Mouse (Mus musculus): ENCODE data around the gene Gnb1. TPM values are rescaled to one million over a fixed set of nuclear protein-coding genes. Genes with fewer than 3 reads are reported as not detected.

Gnb1 gene
- total and polyA plus RNA-seq, 2 experiments from 2014 or later = 405 to 1,405 TPM

DNA sequence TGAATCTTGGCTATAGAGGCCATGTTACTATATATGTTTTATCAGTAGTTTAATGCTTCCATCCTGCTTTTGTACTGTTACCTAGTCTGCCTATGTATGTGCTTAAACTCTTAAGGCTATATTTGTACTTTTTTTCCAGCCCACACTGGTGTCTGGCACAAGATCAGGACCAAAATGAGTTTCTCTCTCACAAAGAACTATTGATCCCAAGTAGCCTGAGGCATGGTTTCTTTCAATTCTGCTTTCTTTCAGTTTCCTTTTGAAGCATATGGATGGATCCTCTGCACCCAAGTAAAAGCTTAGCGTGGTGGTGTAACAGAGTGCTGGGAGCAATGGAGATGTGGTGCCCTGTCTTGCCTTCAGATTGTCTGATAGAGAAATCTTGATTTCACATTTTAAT lies 19.8 kb downstream of the Gnb1 start:
- no peak overlapping the region for H3K27ac ChIP-seq (ENCODE audit: low read depth, low read length)
- no peaks in the 10 kb centered on the region for H3K9me3 ChIP-seq (ENCODE audit: low read length)
- ATAC-seq (ENCODE audit: low FRiP score) (no peak), DNase-seq (ENCODE audit: low spot score) (no peak)
- 0 out of 2 replicates have a peak, but pooled peaks cover 4% of the 10 kb centered on the region for H3K4me1 ChIP-seq (ENCODE audit: insufficient read depth, low read length)
- H3K36me3 ChIP-seq (ENCODE audit: insufficient read depth, low read length) = no peaks in the 10 kb centered on the region
- H3K9ac ChIP-seq (replicated peaks; ENCODE audit: low read length, poor library complexity, severe bottlenecking) = no peak overlapping the region
- TF ChIP-seq CTCF (IDR thresholded peaks at IDR 0.05) = no peak
- no peak overlapping the region for H3K4me2 ChIP-seq (ENCODE audit: low read depth, low read length, poor library complexity, severe bottlenecking)
- WGBS = 30% methylated on average over 1 of the region's 1 CpGs
- no peak overlapping the region for H3K4me3 ChIP-seq (ENCODE audit: low read depth, low read length)
- no peaks in the 10 kb centered on the region for H3K27me3 ChIP-seq (ENCODE audit: insufficient read depth, low read length)

DNA sequence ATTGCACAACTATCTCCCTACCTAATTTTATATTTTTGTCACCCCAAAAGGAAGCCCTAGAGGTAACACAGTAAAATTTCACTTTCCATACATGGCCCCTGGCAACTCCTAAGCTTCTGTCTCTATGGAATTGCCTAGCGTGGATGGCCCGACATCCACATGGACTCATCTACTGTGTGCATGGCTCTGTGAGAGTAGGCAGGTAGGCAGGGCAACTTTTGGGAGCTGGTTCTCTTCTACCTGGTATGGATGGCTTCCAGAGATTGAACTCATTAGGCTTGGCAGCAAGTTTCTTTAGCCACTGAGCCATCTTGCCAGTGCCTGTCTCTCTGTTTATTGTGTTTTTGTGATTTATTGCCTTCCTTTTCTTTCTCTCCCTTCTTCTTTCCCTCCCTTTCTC lies 23.6 kb downstream of the Gnb1 start:
- 0 out of 2 replicates have a peak, but pooled peaks cover 4% of the 10 kb centered on the region for H3K4me1 ChIP-seq (ENCODE audit: insufficient read depth, low read length)
- H3K36me3 ChIP-seq (ENCODE audit: insufficient read depth, low read length) = no peaks in the 10 kb centered on the region
- DNase-seq (ENCODE audit: low spot score) (no peak), ATAC-seq (ENCODE audit: low FRiP score) (no peak)
- TF ChIP-seq CTCF (IDR thresholded peaks at IDR 0.05) = no peak
- no peak overlapping the region for H3K4me3 ChIP-seq (ENCODE audit: low read depth, low read length)
- H3K4me2 ChIP-seq (ENCODE audit: low read depth, low read length, poor library complexity, severe bottlenecking) = no peak overlapping the region
- no peaks in the 10 kb centered on the region for H3K9me3 ChIP-seq (ENCODE audit: low read length)
- 62% methylated on average over 2 of the region's 2 CpGs for WGBS
- H3K27ac ChIP-seq (ENCODE audit: low read depth, low read length) = no peak overlapping the region
- H3K27me3 ChIP-seq (ENCODE audit: insufficient read depth, low read length) = no peaks in the 10 kb centered on the region
- no peak overlapping the region for H3K9ac ChIP-seq (replicated peaks; ENCODE audit: low read length, poor library complexity, severe bottlenecking)

DNA sequence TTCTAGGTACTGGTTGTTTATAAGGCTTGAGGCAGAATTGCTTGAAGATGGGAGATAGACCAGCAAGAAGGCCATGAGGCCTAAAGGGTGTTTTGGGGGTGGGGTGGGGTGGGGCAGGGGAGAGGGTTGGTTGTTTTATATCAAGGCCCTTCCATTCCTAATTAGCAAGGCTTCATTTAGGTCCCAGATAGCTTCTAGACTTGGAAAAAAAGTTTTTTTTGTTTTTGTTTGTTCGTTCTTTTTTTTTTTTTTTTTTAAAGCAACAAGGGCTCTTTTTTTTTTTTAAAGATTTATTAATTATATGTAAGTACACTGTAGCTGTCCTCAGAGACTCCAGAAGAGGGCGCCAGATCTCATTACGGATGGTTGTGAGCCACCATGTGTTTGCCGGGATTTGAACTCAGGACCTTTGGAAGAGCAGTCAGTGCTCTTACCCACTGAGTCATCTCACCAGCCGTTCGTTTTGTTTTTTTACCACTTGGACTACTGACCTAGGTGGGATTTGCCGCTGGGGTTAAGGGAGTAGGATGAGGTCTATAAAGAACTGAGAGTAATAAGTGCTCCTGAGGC lies 26.9 kb downstream of the Gnb1 start:
- H3K36me3 ChIP-seq (ENCODE audit: insufficient read depth, low read length) = 0 out of 2 replicates have a peak, but pooled peaks cover 3% of the 10 kb centered on the region
- H3K27me3 ChIP-seq (ENCODE audit: insufficient read depth, low read length) = no peaks in the 10 kb centered on the region
- H3K27ac ChIP-seq (ENCODE audit: low read depth, low read length) = no peak overlapping the region
- WGBS = 87% methylated on average over 7 of the region's 7 CpGs
- no peaks in the 10 kb centered on the region for H3K9me3 ChIP-seq (ENCODE audit: low read length)
- no peak for ATAC-seq (ENCODE audit: low FRiP score)
- H3K9ac ChIP-seq (replicated peaks; ENCODE audit: low read length, poor library complexity, severe bottlenecking) = no peak overlapping the region
- TF ChIP-seq CTCF (IDR thresholded peaks at IDR 0.05) = peak; percentile 24; the same call in 1 of the 2 replicates
- no peaks in the 10 kb centered on the region for H3K4me1 ChIP-seq (ENCODE audit: insufficient read depth, low read length)
- DNase-seq (ENCODE audit: low spot score) = no peak
- H3K4me3 ChIP-seq (ENCODE audit: low read depth, low read length) = no peak overlapping the region
- no peak overlapping the region for H3K4me2 ChIP-seq (ENCODE audit: low read depth, low read length, poor library complexity, severe bottlenecking)

DNA sequence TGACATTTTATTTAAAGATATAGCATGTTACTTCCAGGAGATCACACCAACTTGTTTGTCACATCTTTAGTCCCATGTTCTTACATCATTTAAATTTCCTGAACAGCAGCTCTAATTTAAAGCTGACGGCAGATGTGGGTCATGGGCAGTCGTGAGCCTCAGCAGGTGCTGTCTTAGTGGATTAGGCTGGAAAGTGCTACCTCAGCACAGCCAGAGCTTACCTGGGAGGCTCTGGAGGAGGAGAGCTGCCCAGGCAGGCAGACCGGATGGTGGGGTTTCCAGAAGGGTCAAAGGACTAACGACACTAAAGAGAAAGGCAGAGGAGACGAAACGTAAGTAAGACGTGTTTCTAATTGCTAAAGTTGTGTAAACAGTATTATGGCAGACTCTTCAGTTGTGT lies 31.2 kb downstream of the Gnb1 start:
- Histone ChIP-seq H3K9ac (replicated peaks; ENCODE audit: low read length, poor library complexity, severe bottlenecking) (no peak overlapping the region), H3K4me2 (ENCODE audit: low read depth, low read length, poor library complexity, severe bottlenecking) (no peak overlapping the region), H3K27me3 (ENCODE audit: insufficient read depth, low read length) (no peaks in the 10 kb centered on the region), H3K4me1 (ENCODE audit: insufficient read depth, low read length) (no peaks in the 10 kb centered on the region), H3K4me3 (ENCODE audit: low read depth, low read length) (no peak overlapping the region), H3K36me3 (ENCODE audit: insufficient read depth, low read length) (0 out of 2 replicates have a peak, but pooled peaks cover 3% of the 10 kb centered on the region), H3K27ac (ENCODE audit: low read depth, low read length) (no peak overlapping the region), H3K9me3 (ENCODE audit: low read length) (no peaks in the 10 kb centered on the region)
- TF ChIP-seq CTCF (IDR thresholded peaks at IDR 0.05) = no peak
- 75% methylated on average over 7 of the region's 7 CpGs for WGBS
- no peak for DNase-seq (ENCODE audit: low spot score)
- ATAC-seq (ENCODE audit: low FRiP score) = no peak

DNA sequence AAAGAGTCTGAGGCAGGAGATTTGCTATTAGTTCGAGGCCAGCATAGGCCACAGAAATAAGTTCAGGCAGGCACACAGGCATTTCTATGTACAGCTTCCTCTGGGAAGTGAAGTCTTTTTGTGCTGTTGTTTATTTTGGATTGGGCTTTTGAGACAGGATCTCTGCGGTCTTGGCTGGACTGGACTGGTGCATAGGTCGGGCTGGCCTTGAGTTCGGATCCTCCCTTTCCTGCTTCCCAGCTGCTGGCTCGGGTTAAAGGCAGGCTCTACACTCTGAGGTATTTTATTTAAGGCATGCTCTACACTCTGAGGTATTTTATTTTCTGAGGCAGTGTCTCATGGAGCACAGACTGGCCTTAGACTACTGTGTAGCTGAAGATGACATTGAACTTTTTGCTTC lies 34.6 kb downstream of the Gnb1 start:
- TF ChIP-seq CTCF (IDR thresholded peaks at IDR 0.05) = no peak
- DNase-seq (ENCODE audit: low spot score) (no peak), ATAC-seq (ENCODE audit: low FRiP score) (no peak)
- Histone ChIP-seq H3K4me1 (ENCODE audit: insufficient read depth, low read length) (no peaks in the 10 kb centered on the region), H3K27ac (ENCODE audit: low read depth, low read length) (no peak overlapping the region), H3K27me3 (ENCODE audit: insufficient read depth, low read length) (no peaks in the 10 kb centered on the region), H3K9me3 (ENCODE audit: low read length) (no peaks in the 10 kb centered on the region), H3K4me2 (ENCODE audit: low read depth, low read length, poor library complexity, severe bottlenecking) (no peak overlapping the region), H3K4me3 (ENCODE audit: low read depth, low read length) (no peak overlapping the region), H3K36me3 (ENCODE audit: insufficient read depth, low read length) (peaks cover 15% of the 10 kb centered on the region; the same call in 1 of the 2 replicates), H3K9ac (replicated peaks; ENCODE audit: low read length, poor library complexity, severe bottlenecking) (no peak overlapping the region)
- WGBS = 85% methylated on average over 5 of the region's 5 CpGs

DNA sequence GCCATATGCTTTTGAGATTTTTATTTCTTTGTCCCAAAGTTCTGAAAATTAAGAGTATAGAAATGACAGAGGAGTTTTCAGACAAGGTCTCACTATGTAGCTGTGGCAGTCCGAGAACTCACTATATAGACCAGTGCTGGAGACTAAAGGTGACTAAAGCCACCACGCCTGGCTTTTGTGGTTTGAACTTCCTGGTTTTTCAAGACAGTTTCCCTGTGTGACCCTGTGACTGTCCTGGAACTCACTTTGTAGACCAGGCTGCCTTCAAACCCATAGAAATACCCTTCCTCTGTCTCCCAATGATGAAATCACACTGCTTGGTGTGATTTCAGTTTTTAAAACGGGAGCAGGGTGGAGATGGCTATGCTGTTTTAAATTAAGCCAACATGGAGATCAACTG lies 38.1 kb downstream of the Gnb1 start:
- ATAC-seq (ENCODE audit: low FRiP score) (no peak), DNase-seq (ENCODE audit: low spot score) (no peak)
- no peak overlapping the region for H3K4me2 ChIP-seq (ENCODE audit: low read depth, low read length, poor library complexity, severe bottlenecking)
- no peaks in the 10 kb centered on the region for H3K4me1 ChIP-seq (ENCODE audit: insufficient read depth, low read length)
- H3K27me3 ChIP-seq (ENCODE audit: insufficient read depth, low read length) = no peaks in the 10 kb centered on the region
- peaks cover 24% of the 10 kb centered on the region for H3K36me3 ChIP-seq (ENCODE audit: insufficient read depth, low read length)
- no peak overlapping the region for H3K4me3 ChIP-seq (ENCODE audit: low read depth, low read length)
- no peak for TF ChIP-seq CTCF (IDR thresholded peaks at IDR 0.05)
- H3K9me3 ChIP-seq (ENCODE audit: low read length) = no peaks in the 10 kb centered on the region
- H3K9ac ChIP-seq (replicated peaks; ENCODE audit: low read length, poor library complexity, severe bottlenecking) = no peak overlapping the region
- 80% methylated on average over 3 of the region's 3 CpGs for WGBS
- no peak overlapping the region for H3K27ac ChIP-seq (ENCODE audit: low read depth, low read length)
